Comparison of ENCODE assay signal across 11 mouse cellular contexts in the genomic region with DNA sequence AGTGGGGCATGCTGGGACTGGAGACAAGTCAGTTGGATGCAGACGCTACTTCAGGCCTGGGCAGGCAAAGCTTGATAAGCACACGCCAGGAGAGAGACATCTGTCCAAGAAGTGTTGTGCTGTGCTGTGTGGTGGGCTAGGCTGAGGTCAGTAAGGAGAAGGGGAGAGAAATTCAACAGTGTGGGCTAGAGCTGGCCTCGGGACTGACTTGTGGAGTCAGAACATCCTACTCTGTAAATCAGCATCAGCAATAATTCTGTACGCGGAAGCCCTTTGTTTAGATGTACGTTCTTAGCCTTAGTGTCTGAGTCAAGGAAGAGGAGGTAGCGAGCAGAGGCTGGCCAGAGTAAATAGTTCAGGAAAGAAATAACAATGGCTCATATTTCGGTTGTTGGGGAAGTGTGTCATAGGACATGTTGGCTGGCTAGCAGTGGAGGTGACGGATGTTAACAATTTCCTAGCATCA. TPM values are rescaled to one million over a fixed set of nuclear protein-coding genes. Genes with fewer than 3 reads are reported as not detected.
A peak's percentile ranks its signal among the peaks of the same experiment; 100 is the strongest.
DNase-seq lines count a peak whose midpoint lies in the region; ATAC-seq and TF ChIP-seq lines count a peak whose summit lies in the region.
"Had no signal": no experiment of that assay in that cellular context is flagged by ENCODE, and none has a peak within 500 bp of the region (broad histone marks: within the 10 kb centered on the region; RNA-seq: fewer than 3 reads in every experiment).

No protein-coding gene starts in this region.

- no peak for TF ChIP-seq CTCF in heart, postnatal 0 days (IDR thresholded peaks at IDR 0.05; ENCODE audit: low read depth)
- TF ChIP-seq CTCF in liver, postnatal 0 days (IDR thresholded peaks at IDR 0.05; ENCODE audit: low read depth): no peak

- peak; percentile 31 to 45 for DNase-seq in kidney, adult 8-10 months
- DNase-seq in kidney, postnatal 10 days: no peak
- peak; percentile 71 for DNase-seq in heart, postnatal 0 days (ENCODE audit: low spot score)
- no peak for DNase-seq in liver, postnatal 0 days
- DNase-seq in midbrain, embryonic 10.5 days (ENCODE audit: low spot score): no peak
- no peak for DNase-seq in layer of hippocampus, adult 9-11 months
- no peak for DNase-seq in gastrocnemius, postnatal 10 days
- DNase-seq: gastrocnemius, postnatal 36 days; spleen, adult 18-20 months had no signal

- H3K9ac ChIP-seq in heart, postnatal 0 days (replicated peaks; ENCODE audit: low read depth, low read length): 0 out of 2 replicates have a peak overlapping the region, but pooled peaks have one; percentile 20
- H3K9ac ChIP-seq in liver, postnatal 0 days (replicated peaks): no peak overlapping the region

- H3K4me3 ChIP-seq in brown adipose tissue, adult 24 weeks (ENCODE audit: insufficient read depth, low read depth, low read length): no peak overlapping the region
- H3K4me3 ChIP-seq in heart, postnatal 0 days (ENCODE audit: low read depth, low read length): no peak overlapping the region
- no peak overlapping the region for H3K4me3 ChIP-seq in liver, postnatal 0 days (ENCODE audit: low read depth, low read length)
- H3K4me3 ChIP-seq in midbrain, embryonic 10.5 days: no peak overlapping the region

- H3K4me1 ChIP-seq in brown adipose tissue, adult 24 weeks (ENCODE audit: control insufficient read depth, insufficient read depth, insufficient read length, low read length): peaks cover 9% of the 10 kb centered on the region
- H3K4me1 ChIP-seq in heart, postnatal 0 days (ENCODE audit: control insufficient read depth, insufficient read depth): peaks cover 15% of the 10 kb centered on the region
- H3K4me1 ChIP-seq in liver, postnatal 0 days (ENCODE audit: insufficient read depth): no peaks in the 10 kb centered on the region
- H3K4me1 ChIP-seq in midbrain, embryonic 10.5 days: peaks cover 15% of the 10 kb centered on the region

- H3K36me3 ChIP-seq in heart, postnatal 0 days (replicated peaks; ENCODE audit: control insufficient read depth, insufficient read depth, low read length): no peaks in the 10 kb centered on the region
- H3K36me3 ChIP-seq in liver, postnatal 0 days (replicated peaks; ENCODE audit: insufficient read depth, low read length): no peaks in the 10 kb centered on the region
- no peaks in the 10 kb centered on the region for H3K36me3 ChIP-seq in midbrain, embryonic 10.5 days

- no peaks in the 10 kb centered on the region for H3K27me3 ChIP-seq in heart, postnatal 0 days (ENCODE audit: control insufficient read depth, insufficient read depth, low read length)
- H3K27me3 ChIP-seq in liver, postnatal 0 days (ENCODE audit: insufficient read depth, low read length): no peaks in the 10 kb centered on the region
- peaks cover 12% of the 10 kb centered on the region; the same call in 1 of the 2 replicates for H3K27me3 ChIP-seq in midbrain, embryonic 10.5 days (ENCODE audit: low read depth, poor library complexity, severe bottlenecking)

- peak overlapping the region; percentile 99 for H3K27ac ChIP-seq in brown adipose tissue, adult 24 weeks (replicated peaks; ENCODE audit: low read depth, low read length)
- peak overlapping the region; percentile 89 for H3K27ac ChIP-seq in heart, postnatal 0 days (ENCODE audit: low read depth)
- H3K27ac ChIP-seq in liver, postnatal 0 days (ENCODE audit: low read depth): peak overlapping the region; percentile 34; the same call in 1 of the 2 replicates
- H3K27ac ChIP-seq in midbrain, embryonic 10.5 days (replicated peaks): no peak overlapping the region

- TF ChIP-seq EP300 in heart, postnatal 0 days (IDR thresholded peaks at IDR 0.05; ENCODE audit: low read depth): peak; percentile 40; the same call in 1 of the 2 replicates
- no peak for TF ChIP-seq EP300 in liver, postnatal 0 days (IDR thresholded peaks at IDR 0.05; ENCODE audit: low read depth)

- no peak overlapping the region for H3K4me2 ChIP-seq in heart, postnatal 0 days (ENCODE audit: low read depth, low read length)
- H3K4me2 ChIP-seq in liver, postnatal 0 days (ENCODE audit: low read depth, low read length): no peak overlapping the region

- 39% methylated on average over 9 of the region's 9 CpGs for WGBS in heart, postnatal 0 days
- 53% methylated on average over 9 of the region's 9 CpGs for WGBS in liver, postnatal 0 days (ENCODE audit: insufficient replicate concordance)
- WGBS in midbrain, embryonic 10.5 days: 75% methylated on average over 9 of the region's 9 CpGs

- peak; percentile 75 for ATAC-seq in heart, postnatal 0 days (ENCODE audit: insufficient read depth, low read depth)
- peak; percentile 74 for ATAC-seq in liver, postnatal 0 days

- H3K9me3 ChIP-seq in heart, postnatal 0 days (replicated peaks; ENCODE audit: control insufficient read depth, low read length): no peaks in the 10 kb centered on the region
- no peaks in the 10 kb centered on the region for H3K9me3 ChIP-seq in liver, postnatal 0 days (ENCODE audit: low read length)
- H3K9me3 ChIP-seq in midbrain, embryonic 10.5 days (replicated peaks): no peaks in the 10 kb centered on the region

RNA-seq across cellular contexts. Expression of gene Epha1, which starts 8.9 kb away (rescaled TPM):
- polyA plus RNA-seq in brown adipose tissue, adult 24 weeks (2012; ENCODE audit: insufficient read depth, insufficient read length, missing spikeins): not detected in 2 replicates
- 0.35 TPM in 1 of 2 replicates, not detected in the other for total RNA-seq in heart, postnatal 0 days (2014; rRNA removed; ENCODE audit: low replicate concordance)
- polyA plus RNA-seq in heart, postnatal 0 days (2015; fragmentation: Nextera tagmentation; extraction: Ambion mirVana): 0.33 and 0.48 TPM in 2 replicates
- polyA plus RNA-seq in liver, postnatal 0 days (2015; fragmentation: Nextera tagmentation; extraction: Ambion mirVana): 16.8 and 18.7 TPM in 2 replicates
- polyA plus RNA-seq in midbrain, embryonic 10.5 days (2016; fragmentation: Nextera tagmentation; extraction: Ambion mirVana): 1.2 and 1.5 TPM in 2 replicates
- total RNA-seq in gastrocnemius, postnatal 10 days (2021): under 1 TPM; 0.35 to 0.36 TPM

RNA-seq across cellular contexts. Expression of gene Tas2r143, which starts 18.1 kb away (rescaled TPM):
- polyA plus RNA-seq in brown adipose tissue, adult 24 weeks (2012; ENCODE audit: insufficient read depth, insufficient read length, missing spikeins): not detected in 2 replicates
- not detected in 2 replicates for total RNA-seq in heart, postnatal 0 days (2014; rRNA removed; ENCODE audit: low replicate concordance)
- polyA plus RNA-seq in heart, postnatal 0 days (2015; fragmentation: Nextera tagmentation; extraction: Ambion mirVana): not detected in 2 replicates
- polyA plus RNA-seq in liver, postnatal 0 days (2015; fragmentation: Nextera tagmentation; extraction: Ambion mirVana): not detected in 2 replicates
- polyA plus RNA-seq in midbrain, embryonic 10.5 days (2016; fragmentation: Nextera tagmentation; extraction: Ambion mirVana): not detected in 2 replicates
- not detected for total RNA-seq in gastrocnemius, postnatal 10 days (2021)
- total RNA-seq: gastrocnemius, postnatal 36 days; left cerebral cortex, adult 18-20 months had no signal

RNA-seq across cellular contexts. Expression of gene Tas2r135, which starts 23.3 kb away (rescaled TPM):
- not detected in 2 replicates for polyA plus RNA-seq in brown adipose tissue, adult 24 weeks (2012; ENCODE audit: insufficient read depth, insufficient read length, missing spikeins)
- total RNA-seq in heart, postnatal 0 days (2014; rRNA removed; ENCODE audit: low replicate concordance): not detected in 2 replicates
- not detected in 2 replicates for polyA plus RNA-seq in heart, postnatal 0 days (2015; fragmentation: Nextera tagmentation; extraction: Ambion mirVana)
- not detected in 2 replicates for polyA plus RNA-seq in liver, postnatal 0 days (2015; fragmentation: Nextera tagmentation; extraction: Ambion mirVana)
- polyA plus RNA-seq in midbrain, embryonic 10.5 days (2016; fragmentation: Nextera tagmentation; extraction: Ambion mirVana): not detected in 2 replicates
- not detected for total RNA-seq in gastrocnemius, postnatal 10 days (2021)
- total RNA-seq: left cerebral cortex, adult 18-20 months had no signal

RNA-seq across cellular contexts. Expression of gene Zyx, which starts 32.5 kb away (rescaled TPM):
- polyA plus RNA-seq in brown adipose tissue, adult 24 weeks (2012; ENCODE audit: insufficient read depth, insufficient read length, missing spikeins): 16.2 and 22.0 TPM in 2 replicates
- total RNA-seq in heart, postnatal 0 days (2014; rRNA removed; ENCODE audit: low replicate concordance): 96.2 and 140 TPM in 2 replicates
- polyA plus RNA-seq in heart, postnatal 0 days (2015; fragmentation: Nextera tagmentation; extraction: Ambion mirVana): 86.4 and 89.9 TPM in 2 replicates
- polyA plus RNA-seq in liver, postnatal 0 days (2015; fragmentation: Nextera tagmentation; extraction: Ambion mirVana): 55.3 and 57.8 TPM in 2 replicates
- 84.5 and 88.1 TPM in 2 replicates for polyA plus RNA-seq in midbrain, embryonic 10.5 days (2016; fragmentation: Nextera tagmentation; extraction: Ambion mirVana)
- 10 to 100 TPM; 49.8 to 58.8 TPM for total RNA-seq in gastrocnemius, postnatal 10 days (2021)

RNA-seq across cellular contexts. Expression of gene Tas2r126, which starts 52.4 kb away (rescaled TPM):
- polyA plus RNA-seq in brown adipose tissue, adult 24 weeks (2012; ENCODE audit: insufficient read depth, insufficient read length, missing spikeins): not detected in 2 replicates
- total RNA-seq in heart, postnatal 0 days (2014; rRNA removed; ENCODE audit: low replicate concordance): not detected in 2 replicates
- polyA plus RNA-seq in heart, postnatal 0 days (2015; fragmentation: Nextera tagmentation; extraction: Ambion mirVana): not detected in 2 replicates
- not detected in 2 replicates for polyA plus RNA-seq in liver, postnatal 0 days (2015; fragmentation: Nextera tagmentation; extraction: Ambion mirVana)
- polyA plus RNA-seq in midbrain, embryonic 10.5 days (2016; fragmentation: Nextera tagmentation; extraction: Ambion mirVana): not detected in 2 replicates
- not detected for total RNA-seq in gastrocnemius, postnatal 10 days (2021)
- total RNA-seq: gastrocnemius, postnatal 36 days; left cerebral cortex, adult 18-20 months had no signal

Comparison
In these comparisons a context has a peak if more than half of its experiments do, and no peak if none do; other contexts are left out.
1. DNase-seq: peak in kidney, adult 8-10 months (2 of 2) and heart, postnatal 0 days (single experiment); none in kidney, postnatal 10 days (single experiment), liver, postnatal 0 days (single experiment), midbrain, embryonic 10.5 days (single experiment), layer of hippocampus, adult 9-11 months (single experiment) and gastrocnemius, postnatal 10 days (single experiment).